Mouse (Mus musculus): ENCODE measurements around the gene Pcbp4. TPM values are rescaled to one million over a fixed set of nuclear protein-coding genes. Genes with fewer than 3 reads are reported as not detected.

The Pcbp4 gene
- polyA plus RNA-seq, 1 experiment, result 47.9 TPM

- DNase-seq (ENCODE audit: low spot score), result peak; percentile 85
Observed at GRCm38 (mm10) chr9:106447348-106447747, 5.7 kb upstream of the Pcbp4 start, which contains the start of the genes Abhd14b and Abhd14a. Gene Abhd14b, plus strand, starts transcription at chr9:106447459. Gene Abhd14a, minus strand, starts transcription at chr9:106447678.

GRCm38 (mm10) chr9:106447951-106448350 is 5.1 kb upstream of the Pcbp4 start:
- no peak for DNase-seq (ENCODE audit: low spot score)

- peak; percentile 63 for DNase-seq (ENCODE audit: low spot score)
Observed at GRCm38 (mm10) chr9:106448498-106449031, 4.5 kb upstream of the Pcbp4 start.

GRCm38 (mm10) chr9:106449947-106450346 is 3.1 kb upstream of the Pcbp4 start:
- no peak for DNase-seq (ENCODE audit: low spot score)

GRCm38 (mm10) chr9:106450661-106451060 is 2.4 kb upstream of the Pcbp4 start:
- DNase-seq (ENCODE audit: low spot score), result no peak

GRCm38 (mm10) chr9:106451298-106451697 is 1.8 kb upstream of the Pcbp4 start:
- DNase-seq (ENCODE audit: low spot score), result no peak

- DNase-seq (ENCODE audit: low spot score), result no peak
Observed at GRCm38 (mm10) chr9:106451899-106452298, 1.2 kb upstream of the Pcbp4 start.

GRCm38 (mm10) chr9:106452351-106452750 is 740 bp upstream of the Pcbp4 start:
- DNase-seq (ENCODE audit: low spot score), result no peak

GRCm38 (mm10) chr9:106452821-106453220 is 270 bp upstream of the Pcbp4 start:
- DNase-seq (ENCODE audit: low spot score), result no peak

- no peak for DNase-seq (ENCODE audit: low spot score)
Observed at GRCm38 (mm10) chr9:106454071-106454761, 1.1 kb downstream of the Pcbp4 start.

GRCm38 (mm10) chr9:106454888-106455681 is 2.0 kb downstream of the Pcbp4 start:
- DNase-seq (ENCODE audit: low spot score), result no peak

GRCm38 (mm10) chr9:106456325-106457162 is 3.5 kb downstream of the Pcbp4 start:
- DNase-seq (ENCODE audit: low spot score), result no peak

- DNase-seq (ENCODE audit: low spot score), result no peak
Observed at GRCm38 (mm10) chr9:106457163-106457559, 4.1 kb downstream of the Pcbp4 start.

- DNase-seq (ENCODE audit: low spot score), result no peak
Observed at GRCm38 (mm10) chr9:106457920-106458319, 4.8 kb downstream of the Pcbp4 start.

- no peak for DNase-seq (ENCODE audit: low spot score)
Observed at GRCm38 (mm10) chr9:106459946-106460345, 6.9 kb downstream of the Pcbp4 start.

- DNase-seq (ENCODE audit: low spot score), result no peak
Observed at GRCm38 (mm10) chr9:106460401-106461025, 7.4 kb downstream of the Pcbp4 start.

- no peak for DNase-seq (ENCODE audit: low spot score)
Observed at GRCm38 (mm10) chr9:106461026-106461415, 7.9 kb downstream of the Pcbp4 start.

GRCm38 (mm10) chr9:106461641-106462429 is 8.7 kb downstream of the Pcbp4 start:
- no peak for DNase-seq (ENCODE audit: low spot score)

- no peak for DNase-seq (ENCODE audit: low spot score)
Observed at GRCm38 (mm10) chr9:106462430-106462800, 9.3 kb downstream of the Pcbp4 start.

Data from urinary bladder, adult 2 months (tissue).